Mouse (Mus musculus) brain, adult 2 months (tissue): ENCODE data around the gene Olfr211.
A peak's percentile ranks its signal among the peaks of the same experiment; 100 is the strongest.
"Not testable (repeated sequence)": the region's sequence is repeated elsewhere in the genome, so short reads cannot be mapped to it uniquely, and the experiment has no call there.

Experiments
- DNase-seq: peaks from one replicate; pipeline ENCODE4 v3.0.0; 2011; ENCODE audit warnings: low read depth, low spot score

Gene Olfr211

GRCm38 (mm10) chr6:116488791-116489190, at the start of gene Olfr211:
Gene Olfr211, plus strand, starts transcription at chr6:116489091.
- peak; percentile 19 for DNase-seq

- no peak for DNase-seq
These were observed 49.4 kb upstream of the Olfr211 start for GRCm38 (mm10) chr6:116439531-116439930.

GRCm38 (mm10) chr6:116440447-116440846, 48.4 kb upstream of the Olfr211 start:
- no peak for DNase-seq

GRCm38 (mm10) chr6:116440849-116441248, 48.0 kb upstream of the Olfr211 start:
- no peak for DNase-seq

GRCm38 (mm10) chr6:116455781-116456180, 33.1 kb upstream of the Olfr211 start:
- peak; percentile 38 for DNase-seq

GRCm38 (mm10) chr6:116456482-116456881, 32.4 kb upstream of the Olfr211 start:
- DNase-seq: no peak

- no peak for DNase-seq
These were observed 30.2 kb upstream of the Olfr211 start for GRCm38 (mm10) chr6:116458728-116459127.

GRCm38 (mm10) chr6:116459232-116459631, 29.7 kb upstream of the Olfr211 start:
- DNase-seq: no peak

- no peak for DNase-seq
These were observed 28.2 kb upstream of the Olfr211 start, which contains the start of gene Alox5 for GRCm38 (mm10) chr6:116460544-116461283. Gene Alox5, minus strand, starts transcription at chr6:116461178.

- peak; percentile 29 for DNase-seq
These were observed 20.8 kb upstream of the Olfr211 start for GRCm38 (mm10) chr6:116468081-116468480.

- no peak for DNase-seq
These were observed 3.8 kb upstream of the Olfr211 start for GRCm38 (mm10) chr6:116485081-116485480.

GRCm38 (mm10) chr6:116486833-116487232, 2.1 kb upstream of the Olfr211 start:
- DNase-seq: no peak

- DNase-seq: peak; percentile 1
These were observed 4.9 kb downstream of the Olfr211 start for GRCm38 (mm10) chr6:116493742-116494141.

GRCm38 (mm10) chr6:116495960-116496359, 7.1 kb downstream of the Olfr211 start:
- no peak for DNase-seq

GRCm38 (mm10) chr6:116506302-116507003, 17.6 kb downstream of the Olfr211 start, which contains the start of gene Olfr212:
Gene Olfr212, plus strand, starts transcription at chr6:116506516.
- DNase-seq: not testable (repeated sequence)

GRCm38 (mm10) chr6:116514832-116515231, 25.9 kb downstream of the Olfr211 start:
- DNase-seq: no peak

- no peak for DNase-seq
These were observed 49.3 kb downstream of the Olfr211 start, which contains the start of gene Olfr213 for GRCm38 (mm10) chr6:116538156-116538555. Gene Olfr213, plus strand, starts transcription at chr6:116538456.

GRCm38 (mm10) chr6:116542500-116542899, 53.6 kb downstream of the Olfr211 start:
- no peak for DNase-seq
